Mouse (Mus musculus) CD8-positive naive resting alpha-beta T cell, adult 57 days (primary cell): ENCODE measurements around the gene Arrdc1. TPM values are rescaled to one million over a fixed set of nuclear protein-coding genes. Genes with fewer than 3 reads are reported as not detected.

ENCODE experiments used
- total RNA-seq: library from RNA; stranded (reverse); gene quantifications from one replicate; pipeline ENCODE4 v1.2.4, GENCODE M21; 2023

The Arrdc1 gene
- total RNA-seq = 137 TPM

GRCm38 (mm10) chr2:24935057-24935796 is at the start of gene Arrdc1:
Gene Arrdc1 (minus strand): TSS chr2:24935252.

GRCm38 (mm10) chr2:24975704-24976297 is 40.7 kb upstream of the Arrdc1 start, which contains the start of gene Pnpla7:
Gene Pnpla7 (plus strand): TSS chr2:24976033.

GRCm38 (mm10) chr2:24974906-24975703 is 40.1 kb upstream of the Arrdc1 start, which contains the start of gene Mrpl41:
Gene Mrpl41 (minus strand): TSS chr2:24975098.

GRCm38 (mm10) chr2:24962304-24963000 is 27.4 kb upstream of the Arrdc1 start, which contains the start of gene Dph7:
Gene Dph7 (plus strand): TSS chr2:24962400.

GRCm38 (mm10) chr2:24949421-24950188 is 14.6 kb upstream of the Arrdc1 start, which contains the start of gene Zmynd19:
Gene Zmynd19 (plus strand): TSS chr2:24949792.

GRCm38 (mm10) chr2:24918930-24919838 is 15.9 kb downstream of the Arrdc1 start, which contains the start of gene Ehmt1:
Gene Ehmt1 (minus strand): TSS chr2:24919614.

Other genes with a start within 250 kb of the Arrdc1 start
- 0.24 TPM for gene Cacna1b, start 172.1 kb downstream of the Arrdc1 start, total RNA-seq
- 114 TPM for gene Ehmt1, start 15.6 kb downstream of the Arrdc1 start, total RNA-seq
- gene Zmynd19, start 14.5 kb upstream of the Arrdc1 start, total RNA-seq = 18.7 TPM
- 21.8 TPM for gene Dph7, start 27.1 kb upstream of the Arrdc1 start, total RNA-seq
- 25.1 TPM for gene Mrpl41, start 39.8 kb upstream of the Arrdc1 start, total RNA-seq
- gene Pnpla7, start 40.8 kb upstream of the Arrdc1 start, total RNA-seq = 159 TPM
- gene Nsmf, start 119.1 kb upstream of the Arrdc1 start, total RNA-seq = 22.7 TPM
- gene Entpd8, start 145.1 kb upstream of the Arrdc1 start, total RNA-seq = not detected
- gene Noxa1, start 159.9 kb upstream of the Arrdc1 start, total RNA-seq = not detected
- 3.3 TPM for gene Nrarp, start 245.5 kb upstream of the Arrdc1 start, total RNA-seq